Mouse (Mus musculus) cerebellum, adult 2 months (tissue): ENCODE data around the gene Dlst.

Experiments
- CTCF ChIP-seq: fragments of 200-500 bp; IDR thresholded peaks from 2 replicates; pipeline ENCODE4 v1.5.1; 2011; ENCODE audit warnings: low read depth, mild to moderate bottlenecking, control low read depth, low read length, moderate library complexity, borderline replicate concordance; ENCODE audit not compliant: insufficient read depth
- POLR2A ChIP-seq: fragments of 200-500 bp; IDR thresholded peaks from 2 replicates; pipeline ENCODE4 v1.6.1; 2011; ENCODE audit warnings: low read length, control low read depth, borderline replicate concordance; ENCODE audit not compliant: insufficient read depth

- no peak for TF ChIP-seq CTCF
- TF ChIP-seq POLR2A: no peak
Measured at GRCm38 (mm10) chr12:85182898-85183297, 72.3 kb downstream of the Dlst start.
